Mouse (Mus musculus) thymus, postnatal 4 days (tissue): ENCODE results near the gene Ajuba.
A peak's percentile ranks its signal among the peaks of the same experiment; 100 is the strongest.

Experiments
- DNase-seq: peaks from one replicate; pipeline ENCODE4 v3.0.0; 2021

Gene Ajuba

DNA sequence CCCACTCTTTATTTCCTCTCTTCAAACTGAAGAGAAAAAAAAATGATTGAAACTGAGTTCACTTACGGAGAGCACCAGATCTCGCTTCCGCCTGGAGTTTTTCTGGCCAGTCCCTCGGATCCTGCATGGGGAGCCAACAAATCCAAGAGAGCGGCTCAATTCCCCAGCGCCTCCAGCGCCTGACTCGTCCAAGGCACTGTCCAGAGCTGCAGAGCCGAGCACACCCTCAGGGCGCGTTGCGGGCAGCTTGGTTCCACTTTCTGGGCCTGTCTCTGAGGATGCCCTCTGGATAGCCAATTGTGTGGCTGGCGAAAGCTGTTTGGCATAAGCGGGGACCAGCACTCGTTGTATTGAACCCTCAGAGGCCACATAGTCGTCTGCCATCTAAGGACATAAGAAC, 13.7 kb upstream of the Ajuba start:
- DNase-seq, result no peak

DNA sequence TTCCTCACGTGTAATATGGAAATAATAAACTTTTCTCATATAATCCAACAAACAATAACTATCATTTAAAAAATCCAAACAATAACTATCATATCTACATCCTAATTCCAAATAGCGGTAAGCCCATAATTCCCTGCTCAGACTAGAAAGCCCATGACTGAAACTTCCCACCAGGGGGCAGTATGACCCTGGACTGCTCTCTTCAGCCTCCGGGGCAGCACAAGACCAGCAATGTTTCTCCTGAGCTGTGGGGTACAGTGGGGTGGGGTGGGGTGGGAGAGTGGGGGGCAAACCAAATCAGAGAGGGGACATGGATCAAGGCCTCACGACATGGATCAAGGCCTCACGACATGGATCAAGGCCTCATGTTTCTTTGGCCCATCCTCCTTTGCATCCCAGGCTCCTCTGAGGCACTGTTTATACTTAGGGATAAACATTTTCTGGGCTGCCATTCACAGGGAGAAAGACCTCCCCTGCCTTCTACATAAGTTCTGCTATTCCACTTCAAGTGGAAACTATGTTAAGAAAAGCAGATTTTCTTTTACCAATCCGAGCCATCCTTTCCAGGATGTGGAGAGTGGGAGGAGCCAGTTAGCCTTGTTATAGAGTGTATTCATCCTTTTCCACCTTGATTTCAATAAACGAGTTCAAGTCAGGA, 6.5 kb upstream of the Ajuba start:
- peak; percentile 76 for DNase-seq

DNA sequence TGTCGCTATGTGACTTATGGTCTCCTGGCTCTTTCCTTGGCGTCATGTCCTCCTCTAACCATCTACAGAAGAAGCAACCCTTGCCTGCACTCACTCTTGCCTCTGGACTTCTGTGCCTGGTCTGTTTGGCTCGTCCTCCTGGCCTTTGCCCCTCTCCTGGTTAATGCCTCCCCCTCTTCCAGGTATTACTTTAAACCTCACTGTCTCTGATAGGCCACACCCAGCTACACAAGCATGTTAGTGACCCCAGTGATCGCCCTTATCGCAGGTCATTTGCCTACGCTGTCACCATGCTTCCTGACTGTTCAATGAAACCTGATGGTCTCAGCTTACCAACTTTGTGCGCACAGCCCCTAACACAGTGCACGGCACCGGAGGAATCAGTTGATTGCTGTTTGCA, 5.2 kb upstream of the Ajuba start:
- no peak for DNase-seq

DNA sequence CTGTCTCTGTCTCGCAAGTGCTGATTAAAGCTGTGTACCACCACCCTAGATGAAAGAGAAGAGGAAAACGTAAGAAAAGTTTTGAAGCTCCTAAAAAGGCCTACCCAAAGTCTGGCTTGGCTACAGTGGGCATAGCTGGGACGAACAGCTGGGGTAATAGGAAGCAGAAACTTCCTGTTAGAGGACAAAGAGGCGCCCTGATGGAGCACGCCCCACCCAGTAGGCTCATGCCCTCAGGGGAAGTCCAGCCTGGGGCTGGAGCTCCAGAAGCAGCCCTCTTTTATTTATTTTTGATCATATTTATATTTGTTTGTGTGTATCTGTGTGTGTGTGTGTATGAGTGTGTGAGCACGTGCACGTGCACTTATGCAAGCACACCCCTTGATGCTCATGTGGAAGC, 2.3 kb upstream of the Ajuba start:
- DNase-seq, result no peak

DNA sequence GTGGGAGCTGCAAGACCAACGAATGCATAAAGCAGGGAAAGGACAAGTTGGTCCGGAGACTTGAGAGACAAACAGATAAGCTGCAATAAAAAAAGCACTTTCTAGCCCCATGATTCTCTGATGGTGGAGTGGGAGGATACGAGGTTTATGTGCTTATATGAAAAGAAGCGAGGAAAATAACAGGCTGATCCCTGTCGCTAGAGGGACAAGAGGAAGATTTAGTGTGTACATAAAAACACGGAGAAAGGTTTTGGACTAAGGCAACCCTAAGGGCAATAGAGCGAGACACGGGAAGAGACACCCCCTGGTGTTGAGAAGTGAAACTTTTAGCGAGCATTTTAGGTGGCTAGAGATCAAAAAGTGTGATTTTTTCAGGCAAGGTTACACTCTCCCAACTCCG, 705 bp upstream of the Ajuba start:
- DNase-seq, result peak; percentile 59

DNA sequence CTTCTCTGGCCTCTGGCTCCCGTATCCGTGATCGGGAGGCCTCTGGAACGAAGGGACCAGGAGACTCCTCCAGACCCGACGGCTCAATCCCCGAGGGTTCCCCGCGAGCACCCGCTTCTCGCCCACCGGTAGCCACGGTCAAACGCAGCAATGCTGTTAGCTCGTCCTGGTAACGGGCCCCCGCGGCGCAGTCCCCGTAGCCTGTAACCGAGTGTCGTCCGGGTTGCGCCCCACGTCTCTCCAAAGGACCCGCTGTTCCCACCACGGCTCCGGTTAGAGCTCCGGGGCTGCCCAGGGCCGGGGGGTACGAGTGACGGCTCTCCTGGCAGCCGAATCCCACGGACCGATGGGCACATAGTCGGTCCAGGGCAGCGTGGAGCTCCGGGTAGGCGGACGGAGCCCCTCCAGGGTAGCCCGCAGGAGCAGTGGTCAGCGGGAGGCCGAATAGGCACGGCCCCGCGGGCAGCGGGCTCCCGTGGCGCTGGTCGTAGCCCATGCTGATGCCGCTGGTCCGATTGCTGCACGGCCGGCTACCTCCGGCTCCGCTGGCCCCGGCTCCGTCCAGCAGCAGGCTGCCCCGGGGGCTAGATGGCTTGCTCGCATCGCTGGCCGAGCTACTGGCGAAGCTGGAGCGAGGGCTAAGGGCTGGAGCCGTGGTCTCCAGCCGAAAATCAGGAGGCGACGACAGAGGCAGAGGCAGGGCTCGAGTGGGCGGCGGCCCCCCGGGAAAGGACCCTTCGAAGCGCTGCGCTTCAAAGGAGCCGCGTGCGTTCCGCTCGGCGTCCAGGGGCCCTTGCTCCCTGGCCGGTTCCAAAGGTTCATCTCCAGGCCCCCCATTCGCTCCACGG, 893 bp downstream of the Ajuba start:
- peak; percentile 58 for DNase-seq

DNA sequence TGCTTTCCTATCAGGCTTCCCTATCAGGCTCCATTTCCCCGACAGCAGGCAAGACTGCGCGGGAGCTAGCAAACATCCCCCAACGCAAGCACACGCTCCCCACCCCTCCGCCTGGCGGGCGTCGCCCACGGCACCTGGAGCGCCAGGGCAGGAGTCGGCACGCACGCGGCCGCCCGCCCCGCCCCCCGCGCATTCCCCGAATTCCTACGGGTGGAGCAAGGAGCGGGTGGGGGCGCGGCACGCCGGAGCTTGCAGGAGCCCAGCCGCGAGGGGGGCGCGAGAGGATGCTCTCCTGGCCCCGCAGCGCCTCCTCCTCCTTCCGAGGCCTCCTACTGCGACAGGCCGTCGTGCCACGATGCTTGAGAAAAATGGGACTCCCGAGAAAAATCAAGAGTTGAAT, 1.7 kb downstream of the Ajuba start:
- peak; percentile 64 for DNase-seq

DNA sequence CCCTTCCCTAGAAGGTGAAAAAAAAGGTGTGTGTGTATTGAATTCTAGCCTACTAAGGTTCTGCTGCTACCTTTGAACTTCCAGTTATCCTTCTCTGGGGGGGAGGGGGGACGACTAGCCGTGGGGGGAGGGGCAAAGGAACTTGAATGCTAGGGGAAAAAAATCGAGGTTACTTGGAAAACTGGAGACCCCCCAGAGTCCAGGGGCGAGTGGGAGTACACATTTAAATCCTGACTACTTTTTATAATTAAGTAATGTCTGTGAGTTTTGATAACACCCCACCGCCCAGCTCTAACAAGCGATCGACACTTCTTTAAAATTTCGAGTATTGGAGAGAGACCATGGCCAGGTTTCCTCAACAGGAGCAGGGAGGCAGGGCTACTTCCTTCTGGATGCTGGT, 2.3 kb downstream of the Ajuba start:
- DNase-seq, result no peak

DNA sequence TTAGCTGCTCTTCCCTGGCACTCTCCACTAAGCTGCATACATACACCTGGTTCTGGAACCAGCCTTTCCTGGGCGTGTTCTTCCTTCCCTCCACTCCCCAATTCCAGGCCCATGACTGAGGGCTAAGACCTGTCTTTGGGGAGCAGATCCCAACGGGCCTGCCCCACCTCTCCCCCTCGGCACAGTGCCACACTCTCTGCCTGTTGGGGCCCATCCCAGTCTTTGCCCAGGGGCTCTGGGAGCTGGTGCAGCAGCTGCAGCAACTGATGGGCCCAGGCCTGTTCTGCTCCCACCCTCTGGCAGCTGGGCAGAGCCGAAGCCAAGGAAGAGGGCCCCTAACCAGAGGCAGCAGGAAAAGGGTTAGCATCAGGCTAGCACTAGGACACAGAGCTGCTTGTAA, 3.1 kb downstream of the Ajuba start:
- DNase-seq, result no peak

DNA sequence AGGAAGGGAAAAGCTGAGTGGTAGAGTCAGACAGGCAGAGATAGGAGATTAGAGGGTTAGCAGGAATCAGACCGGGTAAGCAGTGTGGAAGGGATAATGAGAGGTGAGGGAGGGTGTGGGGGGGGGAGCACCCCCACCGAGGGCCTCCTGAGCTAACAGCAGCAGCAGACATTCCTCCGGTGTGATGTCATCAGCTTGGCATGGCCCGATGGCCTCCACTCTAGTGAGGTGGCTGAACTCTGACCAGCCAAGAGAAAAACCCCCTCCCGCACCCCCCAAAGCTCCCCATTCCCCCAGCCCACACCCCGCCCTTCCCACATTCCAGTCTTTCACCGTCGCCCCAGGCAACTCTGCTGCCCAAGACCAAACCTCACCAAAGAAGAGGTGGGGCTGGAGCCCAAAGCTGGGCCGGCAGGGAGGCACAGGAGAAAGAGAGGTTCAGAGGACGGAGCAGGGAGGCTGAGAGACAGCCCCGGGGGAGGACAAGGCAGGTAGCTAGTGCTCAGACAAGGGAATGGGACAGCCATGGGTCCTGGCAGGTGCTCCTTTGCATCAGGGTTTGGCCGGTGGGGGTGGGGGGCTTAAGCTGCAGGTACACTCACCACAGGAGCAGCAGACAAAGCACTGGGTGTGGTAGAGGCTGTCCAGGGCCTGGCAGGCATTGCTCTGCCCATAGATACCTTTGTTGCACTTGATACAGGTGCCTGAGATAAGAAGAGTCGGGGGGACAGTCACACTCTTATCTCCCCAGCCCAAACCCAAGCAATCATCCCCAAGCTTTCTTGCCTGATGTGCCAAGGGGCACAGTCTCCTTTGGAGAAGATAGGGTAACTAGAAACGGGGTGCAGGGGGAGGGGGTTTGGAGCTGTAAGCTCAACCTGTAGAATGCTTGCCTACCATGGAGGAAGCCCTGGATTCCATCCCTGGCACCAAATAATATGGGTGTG, 4.3 kb downstream of the Ajuba start:
- DNase-seq, result no peak

DNA sequence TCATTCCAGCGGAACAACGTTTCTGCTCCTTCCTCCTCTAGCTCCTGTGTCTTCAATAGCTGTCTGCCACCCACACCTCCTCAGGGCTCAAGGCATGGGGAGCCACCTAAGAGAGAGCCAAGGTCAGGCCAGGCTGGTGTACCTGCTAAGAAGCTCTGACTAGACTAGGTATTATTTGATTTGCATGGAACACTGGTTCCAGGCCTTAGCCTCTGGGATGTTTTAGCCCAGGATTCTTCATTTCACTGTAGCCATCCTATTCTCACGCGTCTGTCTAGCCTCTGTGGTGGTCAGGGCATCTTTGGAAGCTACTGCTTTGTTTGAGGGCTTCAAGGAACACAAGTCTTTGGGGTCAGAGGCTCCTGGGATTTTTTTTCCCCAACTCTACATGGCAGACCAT, 5.2 kb downstream of the Ajuba start:
- DNase-seq, result no peak

DNA sequence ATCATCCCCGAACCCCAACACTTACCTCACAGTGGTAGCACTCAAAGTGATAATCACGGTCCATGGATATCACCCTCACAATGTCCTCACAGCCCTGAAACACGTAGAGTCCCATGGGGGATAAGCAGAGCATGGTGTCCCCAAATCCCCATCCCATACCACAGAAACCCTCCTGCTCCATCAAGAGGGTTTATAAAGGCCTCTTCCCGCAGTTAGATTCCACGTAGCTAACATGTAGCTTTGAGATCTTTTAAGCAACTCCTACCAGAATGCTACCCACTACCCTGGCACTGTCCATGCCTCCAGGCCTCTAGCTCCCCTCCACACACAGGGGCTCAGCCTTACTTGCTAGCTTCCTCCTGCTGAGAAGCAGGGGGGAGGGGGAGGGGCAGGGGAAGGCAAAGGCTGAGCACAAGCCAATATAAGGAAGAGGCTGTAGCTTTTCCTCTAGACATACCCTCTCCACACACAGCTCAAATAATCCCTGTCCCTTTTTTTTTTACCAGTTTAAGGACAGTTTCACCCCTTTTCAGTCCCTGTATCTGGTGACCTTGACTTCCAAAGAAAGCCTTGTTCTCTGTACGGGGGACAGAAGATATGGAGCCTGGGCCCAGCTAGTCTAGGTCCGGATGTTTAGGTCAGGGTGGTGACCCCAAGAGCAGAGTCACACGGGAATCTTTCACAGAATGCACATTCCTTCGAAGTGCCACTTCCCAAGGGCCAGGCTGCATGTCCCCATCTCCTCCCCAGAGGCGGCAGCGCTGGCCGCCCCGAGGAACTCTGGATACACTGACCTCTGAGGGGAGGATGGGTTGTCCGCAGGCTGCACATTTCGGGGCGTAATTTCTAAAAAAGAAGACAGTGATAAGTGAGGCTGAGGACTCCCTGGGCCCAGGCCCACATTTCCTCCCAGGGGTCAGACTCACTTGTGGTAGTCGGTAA, 7.6 kb downstream of the Ajuba start:
- DNase-seq, result peak; percentile 35

DNA sequence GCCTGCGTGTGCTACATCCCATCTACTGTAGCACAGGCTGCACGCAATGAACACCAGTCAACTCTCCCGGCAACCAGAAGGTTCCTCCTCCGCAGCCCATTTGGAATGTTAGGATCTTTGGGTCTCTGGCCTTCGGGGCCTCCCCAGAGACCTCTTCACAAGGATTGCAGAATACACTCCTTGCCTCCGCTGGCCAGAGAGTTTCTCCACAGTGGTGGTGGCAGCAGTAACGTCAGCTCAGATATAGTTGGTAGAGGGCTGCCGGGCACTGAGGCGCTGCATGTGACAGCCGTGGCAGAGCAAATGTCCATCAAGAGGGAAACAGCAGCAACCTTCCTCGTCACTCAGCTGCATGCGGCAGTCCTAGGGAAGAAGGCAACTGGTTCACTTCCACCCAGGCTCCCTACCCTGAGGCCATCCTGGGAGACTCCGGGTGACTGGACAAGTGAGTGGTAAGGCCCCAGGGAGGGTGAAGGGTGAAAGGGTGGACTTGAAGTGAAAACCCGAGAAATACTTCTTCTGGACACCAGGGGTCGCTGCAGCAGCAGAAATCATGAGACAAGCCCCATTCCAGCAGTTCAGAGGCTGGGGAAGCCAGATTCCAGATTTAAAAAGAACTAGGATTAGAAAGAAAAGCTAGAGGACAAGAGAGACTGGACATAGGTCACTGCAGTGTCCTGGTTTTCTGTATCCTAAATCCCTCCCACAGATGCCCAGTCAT, 8.5 kb downstream of the Ajuba start:
- peak; percentile 79 for DNase-seq

DNA sequence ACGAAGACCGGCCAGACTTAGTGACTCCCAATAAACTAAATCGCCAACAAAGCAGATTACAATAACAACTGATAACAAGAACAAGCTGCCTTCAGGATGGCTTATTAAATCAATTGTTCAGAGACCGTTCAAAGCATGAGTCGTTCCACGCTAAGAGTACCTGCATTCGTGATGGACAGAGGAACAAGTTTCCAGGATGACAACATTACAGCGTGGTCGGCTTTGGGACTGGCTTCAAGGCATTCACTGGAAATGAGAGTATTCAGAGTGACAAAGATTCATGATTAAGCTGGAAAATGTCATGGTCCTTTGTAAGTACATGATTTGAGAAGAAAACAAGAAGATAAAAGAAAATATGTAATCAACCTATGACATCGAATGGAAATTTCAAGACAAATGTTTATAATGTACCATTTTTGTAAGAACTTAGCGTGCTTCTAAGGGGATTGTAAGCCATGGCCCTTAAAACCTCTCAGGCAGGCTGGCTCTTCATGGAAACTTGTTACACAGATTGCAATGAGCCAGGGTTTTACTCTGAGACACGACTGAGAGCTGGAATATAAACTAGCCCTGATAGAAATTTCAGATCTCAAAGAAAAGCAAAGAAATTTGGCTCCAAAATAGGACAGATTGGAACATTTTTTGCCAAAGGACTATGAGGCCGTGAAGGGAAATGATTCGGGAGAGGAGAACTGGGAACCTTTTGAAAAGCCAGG, 16.7 kb downstream of the Ajuba start:
- no peak for DNase-seq

DNA sequence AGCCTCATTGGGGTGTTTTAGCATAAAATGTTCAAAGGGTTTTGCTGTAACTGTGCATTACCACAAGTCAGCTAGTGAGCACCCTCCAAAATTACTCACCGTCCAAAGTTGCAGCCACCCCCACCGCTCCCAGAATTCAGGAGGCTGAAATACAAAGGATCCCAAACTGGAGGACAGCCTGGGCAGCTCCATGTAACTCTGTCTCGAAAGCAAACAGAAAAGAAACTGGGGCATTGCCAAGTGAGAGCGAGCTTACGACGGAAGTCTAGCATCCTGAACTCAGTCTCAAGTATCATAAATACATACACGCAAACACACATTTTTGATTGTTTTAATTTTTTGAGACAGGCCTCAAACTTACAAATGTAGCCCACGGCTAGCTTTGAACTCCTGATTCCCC, 20.0 kb downstream of the Ajuba start:
- no peak for DNase-seq

DNA sequence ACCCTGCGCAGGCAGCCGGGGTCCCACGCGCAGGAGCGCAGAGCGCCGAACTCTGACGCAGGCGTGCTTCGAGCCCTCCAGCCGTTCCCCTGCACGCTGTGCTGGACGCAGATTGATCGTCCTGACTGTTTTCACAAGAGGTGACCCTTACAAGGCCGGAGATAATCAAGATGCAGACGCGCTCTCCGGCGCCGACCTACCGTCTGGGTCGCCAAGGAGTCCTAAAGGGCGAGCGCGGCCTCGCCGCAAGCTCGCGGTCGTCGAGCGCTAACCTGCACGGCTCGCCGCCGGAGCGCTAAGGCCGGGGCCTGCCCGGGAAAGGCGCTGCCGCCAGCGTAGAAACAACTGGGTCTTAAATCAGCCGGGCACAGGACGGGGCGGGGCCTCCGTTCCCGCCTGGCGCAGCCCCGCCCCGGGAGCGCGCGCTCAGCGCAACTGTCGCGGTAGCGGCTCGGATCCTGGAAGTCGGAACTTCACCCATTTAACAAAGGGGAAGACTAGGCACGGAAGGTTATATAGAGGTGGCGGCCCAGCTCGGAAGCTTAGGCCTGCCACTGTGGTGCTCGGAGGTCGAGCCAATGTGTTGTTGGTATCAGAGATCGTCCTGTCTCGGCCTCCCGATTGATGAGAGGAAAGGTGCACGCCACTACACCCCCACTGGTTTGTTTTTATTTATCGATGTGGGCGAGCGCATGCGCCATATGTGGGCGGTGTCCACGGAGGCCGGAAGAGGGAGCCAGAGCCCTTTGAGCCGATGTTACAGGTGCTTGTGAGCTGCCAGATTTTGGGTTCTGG, 23.2 kb downstream of the Ajuba start, which contains the start of gene Haus4:
Gene Haus4, minus strand, starts transcription at position 642 of the 795 bp plus-strand sequence.
- peak; percentile 86 for DNase-seq

DNA sequence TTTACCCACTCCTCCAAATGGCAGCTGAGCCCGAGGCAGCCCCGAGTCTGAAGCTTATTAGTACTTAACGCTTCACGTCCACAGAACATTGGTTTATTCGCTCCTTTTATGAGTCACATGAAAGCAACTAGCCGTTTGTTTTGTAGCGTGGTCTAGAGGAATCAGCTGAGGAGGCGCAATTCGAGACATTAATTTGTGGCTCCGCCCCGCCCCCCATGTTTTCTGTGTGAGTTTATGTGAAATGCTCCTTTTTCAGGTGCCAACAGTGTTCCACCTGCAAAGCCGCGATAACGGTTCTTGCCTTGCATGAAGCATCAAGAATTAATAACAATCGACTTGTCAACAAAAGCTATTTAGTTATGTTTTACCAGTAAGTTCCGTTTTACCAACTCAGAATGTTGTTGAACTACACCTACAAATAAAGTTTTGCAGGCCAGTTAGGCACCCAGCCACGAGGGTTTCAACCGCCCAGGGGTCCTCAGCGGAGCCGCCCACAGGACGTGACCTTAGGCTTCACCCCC, 23.8 kb downstream of the Ajuba start:
- DNase-seq, result peak; percentile 62

DNA sequence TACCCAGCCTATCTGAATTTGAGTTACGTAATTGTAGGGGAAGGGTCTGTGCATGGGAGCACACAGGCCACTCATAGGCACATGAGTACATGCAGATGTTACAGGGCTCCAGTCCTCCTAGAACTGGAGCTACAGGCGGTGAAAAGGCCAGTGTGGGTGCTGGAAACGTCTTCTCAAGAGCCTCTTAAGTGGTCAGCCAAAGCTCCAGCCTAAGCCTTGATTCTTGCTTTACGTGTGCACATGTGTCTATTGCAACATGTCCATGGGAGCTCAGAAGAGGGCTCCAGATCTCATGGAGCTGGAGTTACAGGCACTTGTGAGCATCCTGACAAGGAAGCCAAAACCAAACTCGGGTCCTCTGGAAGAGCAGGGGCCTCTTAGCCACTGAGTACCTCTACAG, 32.7 kb downstream of the Ajuba start:
- DNase-seq, result no peak

DNA sequence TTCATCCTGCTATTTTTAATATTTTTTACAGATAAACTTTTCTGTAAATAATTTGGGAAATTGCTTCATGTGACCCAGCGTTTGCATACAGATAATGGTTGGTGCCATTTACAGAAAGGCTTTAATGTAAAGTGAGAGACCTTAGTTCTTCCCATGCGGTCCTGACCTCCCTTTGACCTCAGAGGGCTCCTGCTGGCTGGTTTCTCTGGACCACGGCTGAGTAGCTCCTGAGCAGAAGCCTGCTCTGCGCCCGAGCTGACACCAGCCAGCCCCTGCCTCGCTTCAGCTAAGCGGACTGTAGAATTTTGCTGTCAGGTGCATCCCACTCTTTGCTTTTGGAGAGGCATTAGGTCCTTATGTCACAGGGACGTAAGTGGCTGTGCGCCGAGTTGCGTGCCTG, 36.6 kb downstream of the Ajuba start:
- DNase-seq, result no peak

DNA sequence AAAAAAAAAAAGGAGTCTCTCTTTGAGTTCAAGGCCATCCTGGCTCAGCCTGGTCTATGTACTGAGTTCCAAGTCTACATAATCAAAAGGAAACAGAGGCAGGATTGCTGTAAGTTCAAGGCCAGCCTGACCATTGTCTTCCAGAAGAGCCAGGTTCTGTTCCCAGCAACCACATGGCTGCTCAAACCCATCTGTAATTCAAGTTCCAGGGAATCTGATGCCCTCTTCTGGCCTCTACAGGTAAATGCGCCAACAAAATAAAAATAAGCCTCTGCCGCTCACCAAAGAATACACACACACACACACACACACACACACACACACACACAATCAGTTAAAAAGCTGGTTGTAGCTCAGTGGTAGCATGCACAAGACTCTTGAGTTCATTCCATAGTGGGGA, 38.8 kb downstream of the Ajuba start:
- no peak for DNase-seq
